Mouse (Mus musculus): Measurements from ENCODE around the gene Ints12.

The Ints12 gene

DNA sequence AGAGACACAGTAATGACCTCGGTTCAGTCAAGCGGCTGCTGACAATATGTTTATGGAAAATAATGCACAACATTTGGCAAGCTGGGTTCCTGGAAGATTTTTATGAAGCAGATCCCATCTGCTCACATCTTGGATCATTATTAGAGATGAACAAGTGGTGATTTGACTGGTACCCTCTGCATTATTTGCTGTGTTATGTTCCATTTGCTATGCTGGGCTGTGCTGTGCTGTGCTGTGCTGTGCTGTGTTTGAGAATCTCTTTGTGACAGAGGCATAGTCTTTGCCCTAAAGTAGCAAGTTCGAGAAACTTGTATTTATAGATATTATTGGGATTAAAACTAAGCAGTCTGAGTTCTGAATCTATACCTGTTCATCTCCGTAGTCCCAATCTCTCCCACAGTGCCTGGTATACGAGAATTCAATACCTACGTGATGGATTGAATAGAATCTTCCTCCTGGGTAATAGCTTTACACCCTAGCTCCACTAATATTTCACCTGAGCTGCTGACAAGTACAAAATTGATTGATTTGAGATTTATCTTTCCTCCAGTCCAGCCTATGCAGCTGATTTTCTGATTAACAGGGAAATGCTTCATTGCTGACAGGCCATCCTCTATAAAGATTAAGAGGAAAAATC is 53.0 kb downstream of the Ints12 start:
- no peak for DNase-seq (ENCODE audit: low spot score)

DNA sequence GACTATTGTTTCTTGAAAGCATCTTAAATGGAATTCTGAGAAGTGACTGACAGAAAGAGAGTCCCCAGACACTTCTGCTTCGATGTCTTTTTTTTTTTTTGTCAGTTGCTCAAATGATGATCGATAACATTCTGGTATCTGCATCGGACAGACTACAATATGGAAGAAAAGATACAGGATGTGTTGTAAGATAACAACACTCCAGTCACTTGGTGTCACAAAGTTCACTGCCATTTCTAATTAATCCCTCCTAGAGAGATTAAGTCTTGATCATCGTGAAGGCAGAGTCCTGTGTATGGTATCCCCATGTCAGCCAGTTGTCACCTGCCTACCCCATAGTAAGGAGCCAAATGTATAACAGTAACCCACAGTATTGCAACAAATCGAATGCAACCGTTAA is 60.0 kb downstream of the Ints12 start:
- no peak for DNase-seq (ENCODE audit: low spot score)

DNA sequence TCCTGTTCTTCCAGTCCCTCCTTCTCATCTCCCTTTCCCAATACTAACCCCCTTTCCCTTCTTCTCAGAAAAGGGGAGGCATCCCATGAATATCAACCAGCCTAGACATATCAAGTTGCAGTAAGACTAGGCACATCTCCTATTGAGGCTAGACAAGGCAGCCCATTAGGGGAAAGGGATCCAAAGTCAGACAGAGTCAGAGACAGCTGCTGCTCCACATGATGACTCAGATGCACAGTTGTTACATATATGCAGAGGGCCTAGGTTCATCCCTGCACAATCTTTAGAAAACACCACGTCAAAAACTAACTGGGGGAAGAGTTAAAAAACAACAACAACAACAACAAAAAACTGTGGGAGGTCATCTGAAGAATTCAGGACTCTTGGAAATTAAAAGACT is 61.2 kb downstream of the Ints12 start:
- no peak for DNase-seq (ENCODE audit: low spot score)

DNA sequence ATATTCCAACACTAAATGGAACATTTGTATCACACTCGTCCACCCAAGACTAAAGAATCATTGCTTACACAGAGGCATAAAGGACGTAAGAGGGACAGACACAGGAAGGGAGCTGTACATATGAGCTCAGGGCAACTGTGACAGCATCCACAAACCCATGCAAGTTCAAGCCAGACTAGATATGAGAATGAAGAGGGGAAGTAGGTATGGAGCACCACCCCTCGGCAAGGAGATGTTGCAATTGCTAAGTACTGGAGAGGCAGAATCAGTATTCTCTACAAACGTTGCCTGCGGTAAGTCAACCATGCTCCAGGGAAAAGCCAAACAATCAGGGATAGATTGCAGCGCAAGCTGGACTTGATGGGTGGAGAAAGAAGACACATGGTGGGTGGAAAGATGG is 62.0 kb downstream of the Ints12 start:
- no peak for DNase-seq (ENCODE audit: low spot score)

DNA sequence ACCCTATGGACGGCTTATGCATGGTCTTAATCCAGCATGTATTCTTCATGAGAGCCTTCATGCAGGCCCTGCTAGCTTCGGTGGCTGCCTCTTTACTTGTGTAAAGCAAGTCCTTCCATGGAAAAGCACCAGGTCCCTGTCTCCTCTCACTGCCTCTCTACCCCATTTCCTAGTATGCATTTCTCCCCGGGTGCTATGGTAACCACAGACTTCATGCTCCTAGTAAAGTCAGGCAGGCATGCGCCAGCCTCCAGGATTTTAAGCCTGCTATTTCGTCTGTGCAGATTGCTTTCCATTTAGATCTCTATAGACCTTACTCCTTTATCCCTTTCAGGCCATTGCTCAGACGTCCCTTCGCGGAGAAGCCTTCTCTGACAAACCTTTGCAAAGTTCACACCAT is 63.0 kb downstream of the Ints12 start:
- DNase-seq (ENCODE audit: low spot score), result peak; percentile 30

DNA sequence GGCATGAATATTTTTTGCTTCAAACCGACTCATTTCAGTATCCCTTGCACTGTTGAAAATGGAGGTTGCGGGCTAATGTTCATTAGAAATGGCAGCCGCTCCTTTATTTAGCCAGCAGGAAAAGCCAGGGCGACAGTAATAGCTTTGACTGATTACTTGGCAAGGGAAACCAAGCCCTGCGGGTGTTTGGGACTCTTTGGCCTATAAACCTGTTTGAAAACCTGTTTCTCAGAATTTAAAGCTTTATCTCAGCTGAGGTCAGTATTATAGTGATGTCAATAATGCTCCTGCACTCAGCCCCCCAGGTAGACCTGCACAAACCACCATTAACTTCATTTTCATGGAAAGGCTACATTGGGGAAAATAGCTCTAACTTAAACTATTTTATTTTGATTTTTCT is 66.6 kb downstream of the Ints12 start:
- DNase-seq (ENCODE audit: low spot score), result no peak
